Mouse (Mus musculus) bone marrow, adult 2 months (tissue): ENCODE results near the gene Myh10.

Experiments used
- CTCF ChIP-seq: fragments of 200-500 bp; IDR thresholded peaks from 2 replicates; pipeline ENCODE4 v1.5.1; 2011; ENCODE audit warnings: low read length, control low read depth; ENCODE audit not compliant: control insufficient read depth, insufficient read depth
- POLR2A ChIP-seq: fragments of 200-500 bp; IDR thresholded peaks from 2 replicates; pipeline ENCODE4 v1.6.1; 2011; ENCODE audit warnings: low read depth, mild to moderate bottlenecking, control low read depth, low read length, borderline replicate concordance; ENCODE audit not compliant: control insufficient read depth

GRCm38 (mm10) chr11:68863631-68864091 is 172.3 kb downstream of the Myh10 start:
- TF ChIP-seq CTCF (no peak), POLR2A (no peak)
